ENCODE assay signal across 8 mouse cellular contexts in genomic region chr7:19165656-19166423, GRCm38 (mm10). TPM values are rescaled to one million over a fixed set of nuclear protein-coding genes. Genes with fewer than 3 reads are reported as not detected.
DNase-seq lines count a peak whose midpoint lies in the region; ATAC-seq and TF ChIP-seq lines count a peak whose summit lies in the region.

Gene Gipr, minus strand, starts transcription at chr7:19166127.

- TF ChIP-seq CTCF in stomach, postnatal 0 days (IDR thresholded peaks at IDR 0.05; ENCODE audit: low read depth), result no peak; the same call in 1 of the 2 replicates

- H3K27ac ChIP-seq in stomach, embryonic 14.5 days (ENCODE audit: low read length), result no peak within 1 kb of the TSS
- H3K27ac ChIP-seq in stomach, postnatal 0 days (replicated peaks), result no peak within 1 kb of the TSS
- H3K27ac ChIP-seq in heart, embryonic 11.5 days (ENCODE audit: low read depth, low read length), result peak within 1 kb of the TSS; percentile 79
- no peak within 1 kb of the TSS for H3K27ac ChIP-seq in limb, embryonic 13.5 days
- no peak within 1 kb of the TSS for H3K27ac ChIP-seq in stomach, embryonic 16.5 days (ENCODE audit: low read length)

- 9% methylated on average over 14 of the region's 14 CpGs for WGBS in stomach, embryonic 14.5 days
- WGBS in stomach, postnatal 0 days, result 12% methylated on average over 14 of the region's 14 CpGs
- WGBS in heart, embryonic 11.5 days (ENCODE audit: insufficient replicate concordance), result 10% methylated on average over 14 of the region's 14 CpGs
- 10% methylated on average over 14 of the region's 14 CpGs for WGBS in limb, embryonic 13.5 days
- WGBS in stomach, embryonic 16.5 days, result 11% methylated on average over 14 of the region's 14 CpGs

- H3K4me2 ChIP-seq in stomach, embryonic 14.5 days (replicated peaks; ENCODE audit: low read depth, low read length), result peak within 1 kb of the TSS; percentile 25; the same call in 1 of the 2 replicates
- no peak within 1 kb of the TSS; the same call in 1 of the 2 replicates for H3K4me2 ChIP-seq in stomach, postnatal 0 days (replicated peaks; ENCODE audit: low read depth)
- peak within 1 kb of the TSS; percentile 56 for H3K4me2 ChIP-seq in heart, embryonic 11.5 days
- H3K4me2 ChIP-seq in limb, embryonic 13.5 days (replicated peaks), result peak within 1 kb of the TSS; percentile 52
- peak within 1 kb of the TSS; percentile 38 for H3K4me2 ChIP-seq in stomach, embryonic 16.5 days (ENCODE audit: low read depth, low read length)

- no peaks in the 10 kb centered on the region for H3K27me3 ChIP-seq in stomach, embryonic 14.5 days (ENCODE audit: control insufficient read depth, insufficient read depth, low read length)
- H3K27me3 ChIP-seq in stomach, postnatal 0 days (ENCODE audit: control insufficient read depth, insufficient read depth, low read length), result no peaks in the 10 kb centered on the region
- peaks cover 6% of the 10 kb centered on the region for H3K27me3 ChIP-seq in heart, embryonic 11.5 days (ENCODE audit: control insufficient read depth, insufficient read depth, low read length)
- H3K27me3 ChIP-seq in limb, embryonic 13.5 days, result peaks cover 56% of the 10 kb centered on the region
- no peaks in the 10 kb centered on the region; the same call in 1 of the 2 replicates for H3K27me3 ChIP-seq in stomach, embryonic 16.5 days (ENCODE audit: control insufficient read depth, insufficient read depth, low read length)

- intact Hi-C loops in left cerebral cortex, postnatal 25 days (cut with DNase I), result no loop called here

- no peaks in the 10 kb centered on the region for H3K36me3 ChIP-seq in stomach, embryonic 14.5 days (ENCODE audit: control insufficient read depth, insufficient read depth, low read length)
- no peaks in the 10 kb centered on the region for H3K36me3 ChIP-seq in stomach, postnatal 0 days (ENCODE audit: control insufficient read depth, insufficient read depth, low read length)
- H3K36me3 ChIP-seq in heart, embryonic 11.5 days (ENCODE audit: control insufficient read depth, insufficient read depth, low read length), result no peaks in the 10 kb centered on the region
- H3K36me3 ChIP-seq in limb, embryonic 13.5 days, result no peaks in the 10 kb centered on the region
- no peaks in the 10 kb centered on the region for H3K36me3 ChIP-seq in stomach, embryonic 16.5 days (ENCODE audit: control insufficient read depth, insufficient read depth, low read length)

- no peaks in the 10 kb centered on the region for H3K9me3 ChIP-seq in stomach, embryonic 14.5 days (ENCODE audit: control insufficient read depth, low read depth, low read length)
- H3K9me3 ChIP-seq in stomach, postnatal 0 days (ENCODE audit: control insufficient read depth, low read length), result no peaks in the 10 kb centered on the region
- H3K9me3 ChIP-seq in heart, embryonic 11.5 days (replicated peaks; ENCODE audit: control insufficient read depth, low read length), result no peaks in the 10 kb centered on the region
- 0 out of 2 replicates have a peak, but pooled peaks cover 5% of the 10 kb centered on the region for H3K9me3 ChIP-seq in limb, embryonic 13.5 days
- H3K9me3 ChIP-seq in stomach, embryonic 16.5 days (replicated peaks; ENCODE audit: control insufficient read depth, low read length), result no peaks in the 10 kb centered on the region

- peak; percentile 20; the same call in 1 of the 2 replicates for ATAC-seq in stomach, embryonic 14.5 days (ENCODE audit: insufficient number of reproducible peaks, insufficient read depth, low FRiP score, low read depth)
- ATAC-seq in stomach, postnatal 0 days (ENCODE audit: low FRiP score, low TSS enrichment), result no peak
- ATAC-seq in heart, embryonic 11.5 days (replicated peaks; ENCODE audit: insufficient number of reproducible peaks, low FRiP score, low TSS enrichment), result no peak; the same call in 1 of the 2 replicates
- ATAC-seq in limb, embryonic 13.5 days (ENCODE audit: low FRiP score, low read depth), result no peak
- ATAC-seq in stomach, embryonic 16.5 days (ENCODE audit: insufficient read depth, low FRiP score), result peak; percentile 42

- no peak within 1 kb of the TSS for H3K9ac ChIP-seq in stomach, embryonic 14.5 days (replicated peaks; ENCODE audit: low read depth, low read length)
- no peak within 1 kb of the TSS for H3K9ac ChIP-seq in stomach, postnatal 0 days (ENCODE audit: low read length)
- peak within 1 kb of the TSS; percentile 61; the same call in 1 of the 2 replicates for H3K9ac ChIP-seq in heart, embryonic 11.5 days (ENCODE audit: low read depth, low read length)
- peak within 1 kb of the TSS; percentile 32; the same call in 1 of the 2 replicates for H3K9ac ChIP-seq in limb, embryonic 13.5 days
- peak within 1 kb of the TSS; percentile 44; the same call in 1 of the 2 replicates for H3K9ac ChIP-seq in stomach, embryonic 16.5 days (ENCODE audit: low read length)

- TF ChIP-seq EP300 in stomach, postnatal 0 days (optimal IDR thresholded peaks at IDR 0.05), result no peak

- no peak for DNase-seq in stomach, postnatal 0 days (ENCODE audit: low spot score)
- DNase-seq in left cerebral cortex, postnatal 25 days (ENCODE audit: low spot score in 2 of 2), result no peak
- no peak for DNase-seq in spleen, postnatal 4 days (ENCODE audit: low spot score in 2 of 2)
- DNase-seq in gastrocnemius, postnatal 10 days, result no peak

- H3K4me1 ChIP-seq in stomach, embryonic 14.5 days (ENCODE audit: control insufficient read depth, insufficient read depth, low read length), result peaks cover 22% of the 10 kb centered on the region
- H3K4me1 ChIP-seq in stomach, postnatal 0 days (replicated peaks; ENCODE audit: control insufficient read depth, insufficient read depth), result no peaks in the 10 kb centered on the region
- H3K4me1 ChIP-seq in heart, embryonic 11.5 days (ENCODE audit: control insufficient read depth, insufficient read depth, low read length), result peaks cover 44% of the 10 kb centered on the region
- H3K4me1 ChIP-seq in limb, embryonic 13.5 days, result peaks cover 24% of the 10 kb centered on the region
- H3K4me1 ChIP-seq in stomach, embryonic 16.5 days (ENCODE audit: control insufficient read depth, insufficient read depth, low read length), result peaks cover 26% of the 10 kb centered on the region

- no peak within 1 kb of the TSS for H3K4me3 ChIP-seq in stomach, embryonic 14.5 days (ENCODE audit: low read depth, low read length)
- H3K4me3 ChIP-seq in stomach, postnatal 0 days (ENCODE audit: low read depth, low read length), result no peak within 1 kb of the TSS
- H3K4me3 ChIP-seq in heart, embryonic 11.5 days (ENCODE audit: low read depth, low read length), result peak within 1 kb of the TSS; percentile 28
- peak within 1 kb of the TSS; percentile 8; the same call in 1 of the 2 replicates for H3K4me3 ChIP-seq in limb, embryonic 13.5 days
- 0 out of 2 replicates have a peak within 1 kb of the TSS, but pooled peaks have one; percentile 2 for H3K4me3 ChIP-seq in stomach, embryonic 16.5 days (replicated peaks; ENCODE audit: low read length)

RNA-seq across cellular contexts. Expression of gene Gipr, which starts in this region (rescaled TPM):
- polyA plus RNA-seq in stomach, embryonic 14.5 days (2014; fragmentation: Nextera tagmentation; extraction: Ambion mirVana), result 1.1 and 1.9 TPM in 2 replicates
- 0.22 and 0.27 TPM in 2 replicates for polyA plus RNA-seq in stomach, postnatal 0 days (2015; fragmentation: Nextera tagmentation; extraction: Ambion mirVana)
- 9.0 and 10.8 TPM in 2 replicates for polyA plus RNA-seq in heart, embryonic 11.5 days (2014; fragmentation: Nextera tagmentation; extraction: Ambion mirVana)
- polyA plus RNA-seq in limb, embryonic 13.5 days (2015; fragmentation: Nextera tagmentation; extraction: Ambion mirVana), result 0.29 and 0.41 TPM in 2 replicates
- 1.6 and 2.4 TPM in 2 replicates for polyA plus RNA-seq in stomach, embryonic 16.5 days (2015; fragmentation: Nextera tagmentation; extraction: Ambion mirVana)
- total RNA-seq in left cerebral cortex, postnatal 25 days (2021), result 1 to 10 TPM; 1.1 to 1.5 TPM
- under 1 TPM in 1 of 2 experiments, not detected in 1; 0.14 TPM for total RNA-seq in gastrocnemius, postnatal 10 days (2021)

Comparison
In these comparisons a context has a peak if more than half of its experiments do, and no peak if none do; other contexts are left out.
1. ATAC-seq: peak in stomach, embryonic 14.5 days (single experiment) and stomach, embryonic 16.5 days (single experiment); none in stomach, postnatal 0 days (single experiment), heart, embryonic 11.5 days (single experiment) and limb, embryonic 13.5 days (single experiment).
2. H3K4me3 ChIP-seq: peak in heart, embryonic 11.5 days (single experiment), limb, embryonic 13.5 days (single experiment) and stomach, embryonic 16.5 days (single experiment); none in stomach, embryonic 14.5 days (single experiment) and stomach, postnatal 0 days (single experiment).
3. H3K9ac ChIP-seq: peak in heart, embryonic 11.5 days (single experiment), limb, embryonic 13.5 days (single experiment) and stomach, embryonic 16.5 days (single experiment); none in stomach, embryonic 14.5 days (single experiment) and stomach, postnatal 0 days (single experiment).